Mouse (Mus musculus) heart, embryonic 13.5 days (tissue): Measurements from ENCODE around the gene Stk16. TPM values are rescaled to one million over a fixed set of nuclear protein-coding genes. Genes with fewer than 3 reads are reported as not detected.

Source experiments
- ATAC-seq: fragments of 200-750 bp; cut with Nextera tagmentation; 2 replicates; pipeline ENCODE4 v1.8.0; 2017; ENCODE audit warnings: moderate TSS enrichment; ENCODE audit not compliant: insufficient number of reproducible peaks, low FRiP score, low TSS enrichment; ENCODE audit errors: extremely low read depth
- H3K27ac ChIP-seq: fragments of 300-500 bp; sonication (generic); replicated peaks from 2 replicates; pipeline ENCODE4 v1.5.1; 2015; ENCODE audit warnings: moderate library complexity, mild to moderate bottlenecking, inconsistent platforms
- H3K27me3 ChIP-seq: fragments of 300-500 bp; sonication (generic); replicated peaks from 2 replicates; pipeline ENCODE4 v1.6.1; 2015; ENCODE audit warnings: mild to moderate bottlenecking, inconsistent platforms
- H3K36me3 ChIP-seq: fragments of 300-500 bp; sonication (generic); 2 replicates; pipeline ENCODE4 v1.6.1; 2015; ENCODE audit warnings: mild to moderate bottlenecking, inconsistent platforms
- H3K4me1 ChIP-seq: fragments of 300-500 bp; sonication (generic); 2 replicates; pipeline ENCODE4 v1.6.1; 2015; ENCODE audit warnings: inconsistent platforms
- H3K4me2 ChIP-seq: fragments of 300-500 bp; sonication (generic); 2 replicates; pipeline ENCODE4 v1.6.1; 2015; ENCODE audit warnings: inconsistent platforms, mild to moderate bottlenecking, moderate library complexity
- H3K4me3 ChIP-seq: fragments of 300-500 bp; sonication (generic); 2 replicates; pipeline ENCODE4 v1.5.1; 2015; ENCODE audit warnings: moderate library complexity, mild to moderate bottlenecking, inconsistent platforms
- H3K9ac ChIP-seq: fragments of 300-500 bp; sonication (generic); 2 replicates; pipeline ENCODE4 v1.6.1; 2015; ENCODE audit warnings: inconsistent platforms, mild to moderate bottlenecking, moderate library complexity
- H3K9me3 ChIP-seq: fragments of 300-500 bp; sonication (generic); 2 replicates; pipeline ENCODE4 v1.6.1; 2016; ENCODE audit warnings: inconsistent platforms
- WGBS: fragments of 180-500 bp; shearing (Covaris S2); methylation state at CpG from one replicate; pipeline ENCODE4 v1.1.7; 2015; ENCODE audit warnings: mixed read lengths; 5-methylcytosine and 5-hydroxymethylcytosine counted together
- polyA plus RNA-seq: library from polyadenylated mRNA; unstranded; fragments of >200 nt; fragmentation: Nextera tagmentation; extraction: Ambion mirVana; gene quantifications from 2 replicates; pipeline ENCODE4 v1.2.1, GENCODE M21; 2015

The Stk16 gene
- polyA plus RNA-seq, 1 experiment from 2014 or later: 81.2 TPM

DNA sequence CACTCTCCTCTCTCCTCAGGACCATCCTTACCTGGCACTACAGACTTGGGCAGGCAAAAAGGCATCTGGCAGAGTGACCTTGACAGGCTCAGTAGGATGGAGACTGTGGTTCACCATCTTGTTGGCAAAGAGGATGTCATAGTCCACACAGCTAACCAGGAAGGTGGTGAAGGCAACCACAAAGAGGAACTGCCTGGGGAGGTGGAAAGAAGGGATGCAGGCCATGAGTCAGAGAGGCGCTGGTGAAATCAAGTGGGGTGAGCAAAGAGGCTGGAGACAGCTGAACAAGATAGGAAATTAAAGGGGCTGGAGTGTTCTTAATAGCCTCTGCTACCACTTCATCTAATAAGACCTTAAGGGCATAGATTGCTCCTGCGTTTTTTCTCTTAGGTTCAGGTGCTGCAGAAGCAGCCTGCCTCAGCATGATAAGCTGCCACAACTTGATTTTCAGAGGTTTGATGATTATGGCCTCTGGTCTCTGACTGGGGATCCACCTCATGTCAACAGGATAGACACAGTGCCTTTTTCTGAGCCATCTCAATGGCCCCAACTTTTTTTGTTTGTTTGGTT, 22.6 kb upstream of the Stk16 start:
- peaks cover 67% of the 10 kb centered on the region for H3K36me3 ChIP-seq

DNA sequence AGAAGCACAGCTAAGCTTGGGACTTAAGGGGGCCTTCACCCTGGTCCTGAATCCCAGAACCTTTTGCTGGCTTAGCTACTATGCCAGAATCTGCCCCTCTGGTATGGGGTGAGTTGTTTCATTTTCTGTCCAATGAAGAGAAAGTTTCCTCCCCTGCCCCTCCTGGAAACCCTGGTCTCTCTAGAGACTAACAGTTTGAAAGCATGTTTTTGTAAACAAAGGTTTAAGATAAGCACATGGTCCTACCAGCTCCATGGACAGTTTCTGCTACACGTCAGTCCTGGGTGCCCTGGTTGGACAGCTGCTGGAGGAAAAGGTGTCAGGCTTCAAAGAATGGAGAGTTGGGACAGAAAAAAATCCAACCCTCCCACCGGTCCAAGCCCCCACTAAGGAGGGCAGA, 20.1 kb upstream of the Stk16 start:
- Histone ChIP-seq H3K9ac (peak overlapping the region; percentile 94; the same call in 1 of the 2 replicates), H3K36me3 (peaks cover 52% of the 10 kb centered on the region), H3K4me3 (peak overlapping the region; percentile 70), H3K4me1 (peaks cover 27% of the 10 kb centered on the region), H3K27me3 (no peaks in the 10 kb centered on the region), H3K27ac (0 out of 2 replicates have a peak overlapping the region, but pooled peaks have one; percentile 75), H3K4me2 (peak overlapping the region; percentile 94), H3K9me3 (no peaks in the 10 kb centered on the region)
- no peak for ATAC-seq
- WGBS: 33% methylated on average over 2 of the region's 2 CpGs

More for the DNA sequence above, 22.6 kb upstream of the Stk16 start:
- Histone ChIP-seq H3K9ac (no peak overlapping the region), H3K4me2 (no peak overlapping the region), H3K27me3 (no peaks in the 10 kb centered on the region), H3K4me1 (peaks cover 18% of the 10 kb centered on the region), H3K27ac (no peak overlapping the region), H3K9me3 (no peaks in the 10 kb centered on the region), H3K4me3 (no peak overlapping the region)
- WGBS: 76% methylated on average over 2 of the region's 2 CpGs
- no peak for ATAC-seq

DNA sequence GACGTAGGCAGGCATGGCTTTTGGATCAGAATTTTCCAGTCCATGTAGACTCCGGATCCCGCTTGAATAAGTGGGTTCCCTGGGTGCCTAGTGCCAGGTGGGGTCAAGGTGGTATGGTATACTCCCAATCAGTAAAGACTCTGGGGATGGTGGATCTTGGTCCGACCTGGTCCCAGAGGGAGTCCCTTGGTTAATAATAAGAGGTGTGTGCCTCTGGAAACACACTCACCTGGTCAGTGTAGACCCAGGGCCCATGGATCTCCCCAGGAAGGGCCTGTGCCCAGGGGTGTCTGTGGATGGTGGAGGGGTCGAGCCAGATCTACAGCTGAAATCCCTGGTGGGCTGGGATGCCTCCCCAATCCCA, 19.4 kb upstream of the Stk16 start:
- peak overlapping the region; percentile 94 for H3K4me2 ChIP-seq
- H3K4me1 ChIP-seq: peaks cover 27% of the 10 kb centered on the region
- no peaks in the 10 kb centered on the region for H3K27me3 ChIP-seq
- H3K36me3 ChIP-seq: peaks cover 52% of the 10 kb centered on the region
- ATAC-seq: peak; percentile 9; the same call in 1 of the 2 replicates
- H3K9me3 ChIP-seq: no peaks in the 10 kb centered on the region
- H3K27ac ChIP-seq: peak overlapping the region; percentile 75
- WGBS: 41% methylated on average over 5 of the region's 5 CpGs
- peak overlapping the region; percentile 70 for H3K4me3 ChIP-seq
- H3K9ac ChIP-seq: peak overlapping the region; percentile 94

DNA sequence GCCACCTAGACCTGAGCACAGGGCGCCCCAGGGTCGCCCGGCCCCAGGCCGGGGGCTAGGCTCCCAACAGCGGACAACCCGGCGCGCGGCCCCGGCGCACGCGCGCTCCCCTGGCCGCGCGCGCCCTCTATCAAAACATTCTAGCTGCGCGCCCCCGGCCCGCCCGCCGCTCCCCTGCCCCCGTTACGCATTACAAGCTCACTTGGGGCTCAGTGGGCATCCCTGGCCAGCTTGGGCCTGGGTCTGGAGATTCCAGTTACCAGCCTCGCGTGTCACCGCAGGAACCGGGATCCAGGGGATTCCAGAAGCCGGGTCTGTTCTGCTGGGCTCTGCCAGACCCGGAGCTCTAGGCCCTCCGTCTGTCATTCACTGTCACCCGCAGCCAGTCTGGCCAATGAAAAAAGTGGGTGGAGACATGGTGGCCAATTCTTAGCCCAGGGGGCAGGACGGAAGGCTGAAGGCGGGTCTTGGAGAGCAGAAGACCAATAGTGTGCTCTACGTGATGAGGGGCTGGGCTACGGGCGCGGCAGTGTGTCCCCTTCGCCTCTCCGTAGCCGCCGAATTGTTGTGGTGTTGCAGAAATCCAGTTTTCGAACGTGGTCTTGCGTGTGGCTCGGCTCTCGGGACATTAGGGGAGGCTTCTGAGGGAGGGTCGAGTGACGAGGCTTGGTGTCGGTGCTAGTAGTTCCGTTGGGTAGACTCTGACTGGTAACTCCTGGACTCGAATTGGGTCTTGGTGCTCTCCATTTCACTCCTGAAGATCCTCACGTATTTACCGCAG, 18.8 kb upstream of the Stk16 start, which contains the start of the genes Ankzf1 and Atg9a:
TSS of gene Ankzf1 (plus strand) at position 530 of the 781 bp plus-strand sequence.
TSS of gene Atg9a (minus strand) at position 575 of the 781 bp plus-strand sequence.
- peak within 1 kb of the TSS; percentile 94 for H3K9ac ChIP-seq
- no peaks in the 10 kb centered on the region for H3K27me3 ChIP-seq
- no peaks in the 10 kb centered on the region for H3K9me3 ChIP-seq
- H3K36me3 ChIP-seq: peaks cover 52% of the 10 kb centered on the region
- WGBS: under 1% methylated on average over 55 of the region's 56 CpGs
- H3K4me1 ChIP-seq: peaks cover 27% of the 10 kb centered on the region
- peak; percentile 98 for ATAC-seq
- peak within 1 kb of the TSS; percentile 94 for H3K4me2 ChIP-seq
- H3K4me3 ChIP-seq: peak within 1 kb of the TSS; percentile 70
- peak within 1 kb of the TSS; percentile 96 for H3K27ac ChIP-seq

DNA sequence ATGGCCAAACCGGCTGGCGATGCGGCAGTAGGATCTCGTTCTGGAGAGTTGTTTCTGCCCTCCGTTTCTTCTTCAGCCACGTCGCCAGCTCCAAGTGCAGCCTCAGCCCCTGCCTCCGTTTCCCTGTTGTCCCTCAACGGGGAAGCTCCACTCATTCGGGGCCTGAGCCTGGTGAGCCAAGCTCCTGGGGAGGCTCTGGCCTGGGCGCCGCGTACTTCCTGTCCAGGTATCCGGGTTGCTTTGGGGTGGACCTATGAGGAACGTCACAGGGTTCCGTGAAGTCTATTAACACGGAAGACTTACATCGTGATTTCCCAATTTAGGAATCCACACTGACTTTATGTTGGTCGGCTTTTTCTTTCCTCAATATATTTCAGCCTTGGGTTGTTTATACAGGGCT, 18.2 kb upstream of the Stk16 start:
- ATAC-seq: no peak; the same call in 1 of the 2 replicates
- Histone ChIP-seq H3K4me3 (peak overlapping the region; percentile 70), H3K4me1 (peaks cover 27% of the 10 kb centered on the region), H3K36me3 (peaks cover 52% of the 10 kb centered on the region), H3K9me3 (no peaks in the 10 kb centered on the region), H3K27ac (peak overlapping the region; percentile 96), H3K4me2 (peak overlapping the region; percentile 85), H3K27me3 (no peaks in the 10 kb centered on the region), H3K9ac (peak overlapping the region; percentile 92)
- under 1% methylated on average over 19 of the region's 19 CpGs for WGBS

DNA sequence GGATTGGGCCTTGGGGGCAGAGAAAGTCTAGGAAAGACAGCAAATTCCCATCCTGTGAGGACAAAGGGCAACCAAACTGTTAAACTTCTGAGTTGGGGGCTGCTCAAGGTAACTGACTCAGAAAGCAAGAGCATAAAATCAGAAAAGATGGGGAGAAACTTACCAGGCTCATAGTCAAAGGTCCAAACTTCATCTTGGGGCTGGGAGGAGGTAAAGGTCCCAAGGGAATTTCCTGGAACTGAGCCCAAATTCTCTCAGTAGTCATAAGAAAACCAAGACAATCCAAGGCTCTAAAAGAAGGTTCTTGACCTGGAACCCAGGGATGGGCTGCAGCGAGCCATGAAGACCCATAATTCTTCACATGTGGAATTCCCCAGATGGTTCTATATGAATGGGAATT, 9.4 kb upstream of the Stk16 start:
- WGBS: 62% methylated on average over 1 of the region's 1 CpGs
- H3K4me1 ChIP-seq: no peaks in the 10 kb centered on the region
- no peak overlapping the region for H3K9ac ChIP-seq
- H3K27me3 ChIP-seq: no peaks in the 10 kb centered on the region
- no peaks in the 10 kb centered on the region for H3K9me3 ChIP-seq
- no peak overlapping the region for H3K4me2 ChIP-seq
- peaks cover 44% of the 10 kb centered on the region for H3K36me3 ChIP-seq
- H3K4me3 ChIP-seq: no peak overlapping the region
- ATAC-seq: no peak
- no peak overlapping the region for H3K27ac ChIP-seq

DNA sequence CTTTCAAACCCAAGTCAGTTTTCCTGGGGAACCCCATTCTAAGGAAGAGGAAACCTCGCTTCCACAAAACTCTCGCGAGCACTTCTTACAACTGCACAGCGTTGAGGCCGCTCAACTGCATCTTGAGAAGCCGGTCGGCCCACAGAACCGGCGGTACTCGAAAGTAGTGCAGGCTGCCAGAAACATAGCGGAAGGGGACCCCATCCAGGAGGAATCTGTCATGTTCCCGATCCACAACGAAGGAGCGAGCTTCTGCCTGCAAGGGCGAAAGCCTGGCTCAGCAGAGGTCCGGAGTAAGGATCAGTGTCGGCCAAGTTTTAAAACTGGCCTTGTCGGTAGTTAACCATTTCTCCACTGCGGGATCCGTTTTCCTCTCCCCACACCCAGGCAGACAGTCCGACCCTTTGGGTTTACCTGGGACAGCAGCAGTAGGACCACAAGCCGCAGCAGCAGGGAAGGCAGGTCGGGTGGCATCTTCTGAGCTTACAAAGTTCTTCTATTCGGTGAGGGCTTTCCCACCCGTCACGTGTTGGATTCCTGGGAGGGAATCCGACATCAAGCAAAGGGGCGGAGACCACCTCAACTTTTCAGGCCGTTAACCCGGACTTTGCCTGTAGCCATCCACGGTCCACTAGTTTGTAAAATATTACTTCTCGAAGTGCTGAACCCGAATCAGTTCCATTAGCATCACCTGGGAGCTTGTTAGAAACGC, 1.5 kb upstream of the Stk16 start:
- Histone ChIP-seq H3K4me3 (peak overlapping the region; percentile 92), H3K27ac (no peak overlapping the region), H3K9me3 (no peaks in the 10 kb centered on the region), H3K4me1 (peaks cover 47% of the 10 kb centered on the region), H3K4me2 (peak overlapping the region; percentile 99), H3K36me3 (peaks cover 25% of the 10 kb centered on the region), H3K27me3 (peaks cover 16% of the 10 kb centered on the region), H3K9ac (peak overlapping the region; percentile 73)
- WGBS: 13% methylated on average over 34 of the region's 34 CpGs
- ATAC-seq: no peak

DNA sequence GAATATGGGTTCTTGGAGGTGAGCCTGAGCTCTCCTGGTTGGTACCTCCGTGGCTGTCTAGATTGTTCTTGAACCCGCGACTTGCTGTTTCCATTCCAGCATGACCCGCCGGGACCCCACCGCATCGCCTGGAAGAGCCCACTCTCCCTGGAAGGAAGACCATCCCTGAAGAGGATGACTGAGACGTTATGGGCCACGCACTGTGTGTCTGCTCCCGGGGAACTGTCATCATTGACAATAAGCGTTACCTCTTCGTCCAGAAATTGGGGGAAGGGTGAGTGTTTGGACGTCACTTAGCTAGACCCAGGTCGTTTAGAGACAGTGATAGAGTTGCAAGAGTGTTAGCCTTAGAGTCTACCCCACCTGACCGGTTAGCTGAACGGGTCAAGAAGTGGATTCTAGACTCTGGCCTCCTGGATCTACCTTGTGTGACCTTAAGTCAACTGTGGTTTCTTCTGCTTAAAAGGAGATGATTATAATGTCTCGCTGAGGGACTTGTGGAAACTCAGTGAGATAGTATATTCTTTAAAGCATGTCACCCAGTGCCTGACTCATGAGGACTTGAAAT, 587 bp downstream of the Stk16 start:
- peak overlapping the region; percentile 99 for H3K4me2 ChIP-seq
- H3K27me3 ChIP-seq: peaks cover 21% of the 10 kb centered on the region
- H3K4me1 ChIP-seq: peaks cover 47% of the 10 kb centered on the region
- no peaks in the 10 kb centered on the region for H3K9me3 ChIP-seq
- no peak for ATAC-seq
- WGBS: 10% methylated on average over 17 of the region's 17 CpGs
- H3K9ac ChIP-seq: peak overlapping the region; percentile 98
- peak overlapping the region; percentile 57 for H3K27ac ChIP-seq
- peak overlapping the region; percentile 92 for H3K4me3 ChIP-seq
- H3K36me3 ChIP-seq: peaks cover 46% of the 10 kb centered on the region

DNA sequence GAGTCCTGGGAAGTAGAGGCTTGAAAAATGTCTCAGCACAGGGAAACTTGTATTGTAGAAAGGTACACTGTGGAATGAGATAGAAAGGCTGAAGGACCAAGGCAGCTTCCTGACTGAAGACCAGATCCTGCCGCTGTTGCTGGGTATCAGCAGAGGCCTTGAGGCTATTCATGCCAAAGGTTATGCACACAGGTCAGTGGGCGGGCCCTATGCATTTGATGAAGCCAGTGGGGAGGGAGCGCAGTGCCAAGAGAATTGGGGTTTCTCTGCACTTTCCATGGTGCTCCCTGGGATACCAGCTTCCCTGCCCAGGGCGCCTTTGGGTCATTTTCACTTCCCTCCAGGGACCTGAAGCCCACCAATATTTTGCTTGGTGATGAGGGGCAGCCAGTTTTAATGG, 1.9 kb downstream of the Stk16 start:
- Histone ChIP-seq H3K4me2 (peak overlapping the region; percentile 10; the same call in 1 of the 2 replicates), H3K4me1 (peaks cover 50% of the 10 kb centered on the region), H3K36me3 (peaks cover 46% of the 10 kb centered on the region), H3K4me3 (no peak overlapping the region), H3K9me3 (no peaks in the 10 kb centered on the region), H3K27me3 (peaks cover 34% of the 10 kb centered on the region), H3K9ac (no peak overlapping the region), H3K27ac (no peak overlapping the region)
- WGBS: 85% methylated on average over 4 of the region's 4 CpGs
- no peak for ATAC-seq

DNA sequence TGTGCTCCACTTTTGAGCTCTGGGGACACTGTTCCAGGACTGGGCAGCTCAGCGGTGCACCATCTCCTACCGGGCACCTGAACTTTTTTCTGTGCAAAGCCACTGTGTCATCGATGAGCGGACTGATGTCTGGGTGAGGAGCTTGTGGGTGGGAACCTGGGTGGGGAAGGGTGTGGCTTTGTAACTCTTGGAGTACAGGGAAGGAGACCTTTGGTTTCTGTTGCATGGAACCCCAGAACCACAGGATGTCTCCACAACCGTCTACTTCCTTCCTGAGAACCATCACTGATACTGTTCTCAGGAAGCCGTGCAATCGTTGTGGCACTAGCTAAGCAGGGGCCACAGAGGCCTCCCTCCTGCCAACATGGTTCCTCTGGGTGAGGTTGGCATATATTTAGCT, 2.5 kb downstream of the Stk16 start:
- peaks cover 46% of the 10 kb centered on the region for H3K36me3 ChIP-seq
- H3K4me2 ChIP-seq: no peak overlapping the region

DNA sequence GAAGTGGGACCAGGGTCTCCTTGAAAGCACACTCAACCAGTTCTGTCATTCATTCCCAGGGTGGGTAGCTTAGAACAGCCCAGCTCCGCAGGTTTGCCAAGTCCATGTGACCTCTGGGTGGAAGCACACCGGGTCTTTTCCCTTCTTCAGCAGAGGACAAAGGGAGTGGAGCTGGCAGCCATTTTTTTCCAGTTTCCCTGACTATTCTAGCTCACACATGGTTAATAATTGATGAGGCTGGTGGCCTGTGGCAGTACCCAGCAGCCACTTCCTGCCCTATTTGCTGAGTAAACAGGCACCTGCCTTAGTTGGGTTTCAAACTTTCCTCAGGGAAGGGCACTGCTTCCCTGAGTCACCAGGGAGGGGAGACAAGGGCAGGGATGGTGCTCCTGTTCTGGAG, 3.8 kb downstream of the Stk16 start:
- Histone ChIP-seq H3K4me2 (no peak overlapping the region), H3K36me3 (peaks cover 46% of the 10 kb centered on the region), H3K27ac (no peak overlapping the region), H3K9ac (no peak overlapping the region), H3K27me3 (peaks cover 41% of the 10 kb centered on the region), H3K4me3 (no peak overlapping the region), H3K9me3 (no peaks in the 10 kb centered on the region), H3K4me1 (peaks cover 55% of the 10 kb centered on the region)
- whole genome bisulfite sequencing: 77% methylated on average over 2 of the region's 2 CpGs
- no peak for ATAC-seq

More for the DNA sequence above, 2.5 kb downstream of the Stk16 start:
- Histone ChIP-seq H3K27me3 (peaks cover 39% of the 10 kb centered on the region), H3K27ac (no peak overlapping the region), H3K9me3 (no peaks in the 10 kb centered on the region), H3K4me3 (no peak overlapping the region), H3K4me1 (peaks cover 56% of the 10 kb centered on the region), H3K9ac (no peak overlapping the region)
- no peak for ATAC-seq
- 70% methylated on average over 7 of the region's 7 CpGs for WGBS
